Mouse (Mus musculus) lung, postnatal 10 days (tissue): Measurements from ENCODE around the gene Prune1.

Experiments
- DNase-seq: peaks from one replicate; pipeline ENCODE4 v3.0.0; 2021

The Prune1 gene

GRCm38 (mm10) chr3:95275161-95275560, 6.7 kb downstream of the Prune1 start:
- DNase-seq: no peak

- no peak for DNase-seq
Observed at GRCm38 (mm10) chr3:95274453-95274852, 7.4 kb downstream of the Prune1 start.

GRCm38 (mm10) chr3:95273471-95273870, 8.4 kb downstream of the Prune1 start:
- no peak for DNase-seq

GRCm38 (mm10) chr3:95270766-95271364, 11.0 kb downstream of the Prune1 start:
- DNase-seq: no peak

GRCm38 (mm10) chr3:95269789-95270188, 12.1 kb downstream of the Prune1 start:
- no peak for DNase-seq

- DNase-seq: no peak
Observed at GRCm38 (mm10) chr3:95267855-95268254, 14.0 kb downstream of the Prune1 start.

GRCm38 (mm10) chr3:95266052-95266451, 15.8 kb downstream of the Prune1 start:
- DNase-seq: no peak

GRCm38 (mm10) chr3:95264724-95265123, 17.2 kb downstream of the Prune1 start:
- DNase-seq: no peak

- DNase-seq: peak; percentile 86
Observed at GRCm38 (mm10) chr3:95263089-95263739, 18.7 kb downstream of the Prune1 start.

- no peak for DNase-seq
Observed at GRCm38 (mm10) chr3:95261975-95262374, 19.9 kb downstream of the Prune1 start.

- DNase-seq: no peak
Observed at GRCm38 (mm10) chr3:95256931-95257330, 24.9 kb downstream of the Prune1 start.

- no peak for DNase-seq
Observed at GRCm38 (mm10) chr3:95250783-95251424, 31.0 kb downstream of the Prune1 start, which contains the start of gene Bnipl. Gene Bnipl, minus strand, starts transcription at chr3:95251193.

GRCm38 (mm10) chr3:95250361-95250760, 31.5 kb downstream of the Prune1 start:
- no peak for DNase-seq

GRCm38 (mm10) chr3:95247660-95248336, 34.1 kb downstream of the Prune1 start:
- no peak for DNase-seq

GRCm38 (mm10) chr3:95246465-95247231, 35.2 kb downstream of the Prune1 start:
- peak; percentile 72 for DNase-seq

GRCm38 (mm10) chr3:95243086-95243485, 38.8 kb downstream of the Prune1 start:
- DNase-seq: no peak

- DNase-seq: no peak
Observed at GRCm38 (mm10) chr3:95241498-95241897, 40.4 kb downstream of the Prune1 start, which contains the start of gene Gm128. Gene Gm128, minus strand, starts transcription at chr3:95241598.

GRCm38 (mm10) chr3:95240900-95241299, 41.0 kb downstream of the Prune1 start:
- no peak for DNase-seq

- no peak for DNase-seq
Observed at GRCm38 (mm10) chr3:95239971-95240370, 41.9 kb downstream of the Prune1 start.

GRCm38 (mm10) chr3:95239022-95239421, 42.9 kb downstream of the Prune1 start:
- no peak for DNase-seq

- peak; percentile 45 for DNase-seq
Observed at GRCm38 (mm10) chr3:95237541-95238099, 44.3 kb downstream of the Prune1 start.
